Mouse (Mus musculus) small intestine, adult 2 months (tissue): ENCODE results near the gene Tnrc18.

Experiments used
- CTCF ChIP-seq: fragments of 200-500 bp; IDR thresholded peaks from 2 replicates; pipeline ENCODE4 v1.5.1; 2012; ENCODE audit warnings: low read depth, mild to moderate bottlenecking, control low read depth, inconsistent platforms, low read length, moderate library complexity, mixed read lengths; ENCODE audit not compliant: insufficient replicate concordance, insufficient read length; ENCODE audit errors: extremely low read depth
- POLR2A ChIP-seq: fragments of 200-500 bp; IDR thresholded peaks from 2 replicates; pipeline ENCODE4 v1.6.1; 2012; ENCODE audit warnings: low read depth, mild to moderate bottlenecking, control low read depth, inconsistent platforms, low read length, moderate library complexity

DNA sequence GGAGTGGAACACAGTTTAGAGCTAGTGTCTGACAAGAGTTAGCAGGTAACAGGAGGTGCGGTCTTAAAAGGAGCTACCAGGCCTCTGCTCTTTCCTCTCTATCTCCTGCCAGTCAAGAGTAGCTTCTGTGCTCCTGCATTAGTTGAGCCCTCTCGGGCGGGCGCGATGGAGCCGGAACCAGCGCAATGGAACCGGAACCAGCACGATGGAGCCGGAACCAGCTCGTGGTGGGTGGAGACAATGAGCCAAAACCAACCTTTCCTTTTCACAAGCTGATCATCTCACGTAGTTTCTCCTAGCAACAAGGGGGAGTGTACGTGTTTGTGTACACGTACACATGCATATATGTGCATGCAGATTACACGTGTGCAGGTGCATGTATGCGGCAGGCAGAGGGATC, 89.2 kb downstream of the Tnrc18 start:
- TF ChIP-seq POLR2A = no peak
- no peak for TF ChIP-seq CTCF
